Mouse (Mus musculus) lung, postnatal 0 days (tissue): ENCODE data around the gene Nup153. TPM values are rescaled to one million over a fixed set of nuclear protein-coding genes. Genes with fewer than 3 reads are reported as not detected.

Experiments used
- ATAC-seq: fragments of 200-750 bp; cut with Nextera tagmentation; 2 replicates; pipeline ENCODE4 v1.8.0; 2017; ENCODE audit warnings: moderate library complexity
- DNase-seq: peaks from one replicate; pipeline ENCODE4 v3.0.0-alpha.2; 2016; ENCODE audit warnings: low spot score
- H3K27ac ChIP-seq: fragments of 300-500 bp; sonication (generic); 2 replicates; pipeline ENCODE4 v1.5.1; 2014; ENCODE audit warnings: antibody characterized with exemption, mild to moderate bottlenecking, low read length, mixed read lengths
- H3K27me3 ChIP-seq: fragments of 300-500 bp; sonication (generic); replicated peaks from 2 replicates; pipeline ENCODE4 v1.6.1; 2014; ENCODE audit warnings: low read length, mixed read lengths; ENCODE audit not compliant: insufficient read depth
- H3K36me3 ChIP-seq: fragments of 300-500 bp; sonication (generic); 2 replicates; pipeline ENCODE4 v1.6.1; 2014; ENCODE audit warnings: low read length, mixed read lengths; ENCODE audit not compliant: insufficient read depth
- H3K4me1 ChIP-seq: fragments of 300-500 bp; sonication (generic); 2 replicates; pipeline ENCODE4 v1.6.1; 2014; ENCODE audit warnings: antibody characterized with exemption, low read depth, low read length, mixed read lengths; ENCODE audit not compliant: insufficient read depth
- H3K4me2 ChIP-seq: fragments of 300-500 bp; sonication (generic); replicated peaks from 2 replicates; pipeline ENCODE4 v1.6.1; 2014; ENCODE audit warnings: low read depth, mild to moderate bottlenecking, low read length, moderate library complexity, mixed read lengths
- H3K4me3 ChIP-seq: fragments of 300-500 bp; sonication (generic); 2 replicates; pipeline ENCODE4 v1.5.1; 2014; ENCODE audit warnings: low read depth, low read length
- H3K9ac ChIP-seq: fragments of 300-500 bp; sonication (generic); replicated peaks from 2 replicates; pipeline ENCODE4 v1.6.1; 2014; ENCODE audit warnings: low read depth, mild to moderate bottlenecking
- H3K9me3 ChIP-seq: fragments of 300-500 bp; sonication (generic); 2 replicates; pipeline ENCODE4 v1.6.1; 2016; ENCODE audit warnings: low read length, mixed read lengths
- CTCF ChIP-seq: IDR thresholded peaks from 2 replicates; pipeline ENCODE4 v1.5.1; 2016; ENCODE audit warnings: antibody characterized with exemption, mild to moderate bottlenecking
- EP300 ChIP-seq: IDR thresholded peaks from 2 replicates; pipeline ENCODE4 v1.6.1; 2016; ENCODE audit warnings: antibody characterized with exemption, mild to moderate bottlenecking, control low read depth
- WGBS: fragments of 180-500 bp; shearing (Covaris S2); extraction: QIAGEN DNeasy Blood & Tissue Kit; methylation state at CpG from one replicate; pipeline ENCODE4 v1.1.7; 2014; 5-methylcytosine and 5-hydroxymethylcytosine counted together
- polyA plus RNA-seq: library from polyadenylated mRNA; unstranded; fragments of >200 nt; fragmentation: Nextera tagmentation; extraction: Ambion mirVana; gene quantifications from 2 replicates; pipeline ENCODE4 v1.2.1, GENCODE M21; 2015

Nup153 gene
- polyA plus RNA-seq, 1 experiment from 2014 or later, result 14.0 TPM

DNA sequence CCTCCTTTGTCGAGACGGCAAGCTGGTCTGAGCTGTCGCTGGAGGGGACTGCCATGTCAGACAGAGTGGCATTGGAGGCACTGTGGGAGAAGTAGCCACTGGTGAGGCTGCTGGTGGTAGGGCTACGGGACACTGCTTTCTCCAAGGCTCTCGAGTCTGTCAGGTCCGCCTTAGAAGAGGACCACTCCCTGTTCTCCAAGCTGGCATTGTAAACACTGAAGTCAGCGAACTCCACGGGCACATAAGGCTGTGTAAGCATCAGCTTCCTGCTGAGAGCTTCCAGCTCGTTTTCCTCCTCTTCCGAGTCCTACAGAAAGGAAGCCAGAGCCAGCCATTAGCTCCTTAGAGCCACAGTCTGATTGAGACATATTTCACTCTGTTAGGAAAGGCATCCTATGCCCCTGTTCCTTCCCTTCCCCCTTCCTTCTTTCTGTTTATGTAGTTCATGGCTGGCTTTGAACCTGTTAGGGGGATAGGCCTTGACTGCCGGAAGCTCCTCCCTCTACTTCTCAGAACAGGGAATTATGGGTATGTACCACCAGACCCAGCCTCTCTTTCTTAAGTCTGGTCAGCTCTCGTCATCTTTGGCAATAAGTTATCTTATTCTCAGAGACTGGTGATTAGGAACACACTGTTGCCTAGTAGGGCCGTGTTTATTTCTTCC lies 25.0 kb upstream of the Nup153 start:
- peaks cover 6% of the 10 kb centered on the region; the same call in 1 of the 2 replicates for H3K36me3 ChIP-seq
- peak; percentile 93 for ATAC-seq

DNA sequence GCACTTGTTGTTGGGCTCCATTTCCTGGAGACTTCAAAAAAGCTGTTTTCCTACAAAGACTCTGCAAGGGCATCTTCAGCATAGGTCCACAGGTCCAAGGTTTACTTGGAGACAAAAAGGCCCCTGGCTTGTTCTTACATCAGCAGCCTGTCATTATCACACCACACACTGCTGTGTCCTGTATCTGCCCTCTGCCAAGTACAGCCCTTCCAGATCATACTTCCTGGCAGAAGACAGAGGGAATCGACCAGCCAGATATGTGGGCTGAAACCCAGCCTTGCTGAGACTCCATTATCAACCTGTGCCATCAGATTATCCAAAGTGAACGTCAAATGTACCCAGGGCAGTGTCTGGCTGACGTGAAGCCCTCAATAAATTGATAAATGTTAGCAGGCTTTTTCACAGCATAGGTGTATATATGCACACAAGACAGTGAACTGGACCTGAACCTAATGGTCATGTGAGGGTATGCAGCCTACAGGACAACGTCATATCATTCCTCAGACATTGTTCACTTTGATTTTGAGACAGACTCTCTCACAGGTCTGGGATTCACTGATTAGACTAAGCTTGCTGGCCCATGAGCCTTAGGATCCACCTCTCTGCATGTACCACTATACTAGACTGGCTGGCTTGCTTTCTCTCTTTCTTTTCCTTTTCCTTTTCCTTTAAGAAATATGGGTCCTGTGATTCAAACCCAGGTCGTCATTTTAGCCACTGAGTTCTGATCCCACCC lies 20.6 kb upstream of the Nup153 start:
- H3K4me2 ChIP-seq, result no peak overlapping the region
- H3K27me3 ChIP-seq, result no peaks in the 10 kb centered on the region
- H3K4me1 ChIP-seq, result peaks cover 5% of the 10 kb centered on the region; the same call in 1 of the 2 replicates
- TF ChIP-seq CTCF (no peak), EP300 (no peak)
- no peak overlapping the region for H3K4me3 ChIP-seq
- no peak for DNase-seq
- H3K36me3 ChIP-seq, result peaks cover 6% of the 10 kb centered on the region; the same call in 1 of the 2 replicates
- H3K27ac ChIP-seq, result no peak overlapping the region
- no peak overlapping the region for H3K9ac ChIP-seq
- no peak for ATAC-seq
- WGBS, result 74% methylated on average over 5 of the region's 5 CpGs
- no peaks in the 10 kb centered on the region for H3K9me3 ChIP-seq

More for the DNA sequence above, 25.0 kb upstream of the Nup153 start:
- H3K9me3 ChIP-seq, result no peaks in the 10 kb centered on the region
- peak overlapping the region; percentile 85 for H3K27ac ChIP-seq
- H3K27me3 ChIP-seq, result no peaks in the 10 kb centered on the region
- H3K4me2 ChIP-seq, result peak overlapping the region; percentile 17; the same call in 1 of the 2 replicates
- peak; percentile 61; the same call in 1 of the 2 replicates for TF ChIP-seq EP300
- no peak for TF ChIP-seq CTCF
- 40% methylated on average over 13 of the region's 13 CpGs for WGBS
- peaks cover 5% of the 10 kb centered on the region; the same call in 1 of the 2 replicates for H3K4me1 ChIP-seq
- H3K4me3 ChIP-seq, result no peak overlapping the region
- no peak overlapping the region for H3K9ac ChIP-seq
- peak; percentile 86 for DNase-seq

DNA sequence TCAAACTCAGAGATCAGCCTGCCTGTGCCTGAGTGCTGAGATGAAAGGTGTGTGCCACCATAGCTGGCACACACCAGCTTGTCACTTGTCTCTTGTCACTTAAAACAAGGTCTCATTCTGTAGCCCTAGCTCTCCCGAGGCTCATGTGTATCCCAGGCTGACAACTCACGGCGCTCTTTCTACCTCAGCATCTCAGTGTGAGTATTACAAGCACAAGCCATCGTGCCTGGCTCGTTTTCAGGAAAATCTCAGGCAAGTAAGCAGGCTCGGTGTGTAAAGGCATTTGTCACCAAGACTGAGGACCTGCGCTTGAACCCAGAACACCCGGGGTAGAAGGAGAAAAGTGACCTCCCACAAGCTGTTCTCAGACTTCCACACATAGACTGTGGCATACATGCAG lies 16.1 kb upstream of the Nup153 start:
- H3K9me3 ChIP-seq, result no peaks in the 10 kb centered on the region
- no peak overlapping the region for H3K9ac ChIP-seq
- TF ChIP-seq EP300, result no peak
- no peak for TF ChIP-seq CTCF
- ATAC-seq (no peak), DNase-seq (no peak)
- no peaks in the 10 kb centered on the region for H3K27me3 ChIP-seq
- no peak overlapping the region for H3K4me2 ChIP-seq
- 78% methylated on average over 8 of the region's 8 CpGs for WGBS
- H3K4me1 ChIP-seq, result no peaks in the 10 kb centered on the region
- no peak overlapping the region for H3K27ac ChIP-seq
- no peaks in the 10 kb centered on the region for H3K36me3 ChIP-seq
- no peak overlapping the region for H3K4me3 ChIP-seq

DNA sequence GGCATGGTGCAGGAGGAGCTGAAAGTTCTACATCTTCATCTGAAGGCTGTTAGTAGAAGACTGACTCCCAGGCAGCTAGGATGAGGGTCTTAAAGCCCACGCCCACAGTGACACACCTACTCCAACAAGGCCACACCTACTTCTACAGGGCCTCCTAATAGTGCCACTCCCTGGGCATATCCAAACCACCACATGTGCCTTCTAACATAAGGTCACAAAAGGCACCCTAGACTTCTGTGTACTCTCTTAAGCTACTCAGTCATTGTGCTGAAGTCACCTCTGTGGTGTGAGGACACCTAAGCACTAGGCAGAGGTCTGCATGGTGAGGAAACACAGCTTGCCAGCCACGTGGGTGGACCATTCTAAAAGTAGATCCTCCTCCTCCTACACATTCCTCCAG lies 14.6 kb upstream of the Nup153 start:
- Histone ChIP-seq H3K27ac (no peak overlapping the region), H3K4me3 (no peak overlapping the region), H3K9ac (no peak overlapping the region), H3K9me3 (no peaks in the 10 kb centered on the region), H3K4me1 (no peaks in the 10 kb centered on the region), H3K4me2 (no peak overlapping the region), H3K27me3 (no peaks in the 10 kb centered on the region), H3K36me3 (no peaks in the 10 kb centered on the region)
- 37% methylated on average over 2 of the region's 2 CpGs for WGBS
- TF ChIP-seq EP300 (no peak), CTCF (no peak)
- DNase-seq, result no peak
- no peak for ATAC-seq

DNA sequence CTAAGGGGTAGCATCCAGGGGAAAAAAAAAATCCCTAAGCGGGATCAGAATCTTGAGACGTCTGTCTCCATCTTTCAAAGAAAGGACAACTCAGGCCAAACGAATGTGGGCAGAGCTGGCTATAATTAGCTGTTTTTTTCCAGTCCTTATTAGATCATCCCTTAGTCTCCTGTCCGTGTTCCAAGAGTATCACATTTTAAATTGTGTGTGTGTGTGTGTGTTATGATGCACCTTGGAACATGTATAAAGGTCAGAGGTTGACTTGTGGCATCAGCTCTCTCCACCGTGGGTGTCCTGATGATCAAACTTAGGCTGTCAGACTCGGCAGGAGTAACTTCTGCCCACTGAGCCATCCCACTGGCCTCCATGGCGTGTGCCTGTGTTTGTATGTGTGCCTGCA lies 11.7 kb upstream of the Nup153 start:
- no peak for ATAC-seq

DNA sequence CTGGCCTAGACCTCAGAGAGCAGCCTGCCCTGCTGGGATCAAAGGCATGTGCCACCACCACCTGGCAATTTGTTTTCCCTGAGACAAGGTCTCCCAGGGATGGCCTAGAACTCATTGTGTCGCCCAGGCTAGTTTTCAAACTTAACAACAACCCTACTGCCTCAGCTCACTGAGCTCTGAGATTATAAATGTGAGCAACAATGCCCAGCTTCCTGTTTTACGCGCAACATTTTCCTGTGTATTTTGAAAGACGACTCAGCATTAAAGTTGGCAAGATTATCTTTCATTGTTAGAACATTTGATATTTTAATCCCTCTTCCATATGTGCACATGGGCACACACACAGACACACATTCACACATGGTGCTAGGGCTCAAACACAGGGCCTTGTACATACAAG lies 9.7 kb upstream of the Nup153 start:
- Histone ChIP-seq H3K9ac (no peak overlapping the region), H3K27ac (no peak overlapping the region), H3K4me3 (no peak overlapping the region), H3K27me3 (no peaks in the 10 kb centered on the region), H3K36me3 (no peaks in the 10 kb centered on the region), H3K4me2 (no peak overlapping the region), H3K4me1 (peaks cover 4% of the 10 kb centered on the region; the same call in 1 of the 2 replicates), H3K9me3 (no peaks in the 10 kb centered on the region)
- TF ChIP-seq CTCF (no peak), EP300 (no peak)
- DNase-seq (no peak), ATAC-seq (no peak)
- WGBS, result 65% methylated on average over 4 of the region's 4 CpGs

More for the DNA sequence above, 11.7 kb upstream of the Nup153 start:
- H3K36me3 ChIP-seq, result no peaks in the 10 kb centered on the region
- no peak overlapping the region for H3K4me2 ChIP-seq
- H3K4me1 ChIP-seq, result peaks cover 4% of the 10 kb centered on the region; the same call in 1 of the 2 replicates
- TF ChIP-seq CTCF, result no peak
- TF ChIP-seq EP300, result no peak
- H3K9ac ChIP-seq, result no peak overlapping the region
- WGBS, result 75% methylated on average over 7 of the region's 7 CpGs
- DNase-seq, result no peak
- no peaks in the 10 kb centered on the region for H3K9me3 ChIP-seq
- H3K27ac ChIP-seq, result no peak overlapping the region
- H3K27me3 ChIP-seq, result no peaks in the 10 kb centered on the region
- no peak overlapping the region for H3K4me3 ChIP-seq
